Mouse (Mus musculus) embryonic fibroblast, embryonic 13.5 days (primary cell): ENCODE results near the gene Slc9a9.
A peak's percentile ranks its signal among the peaks of the same experiment; 100 is the strongest.

ENCODE experiments used
- CTCF ChIP-seq: IDR thresholded peaks from 2 replicates; pipeline ENCODE4 v1.5.1; 2011; ENCODE audit warnings: mild to moderate bottlenecking, control low read depth, low read length, moderate library complexity, borderline replicate concordance; ENCODE audit not compliant: insufficient read depth
- POLR2A ChIP-seq: IDR thresholded peaks from 2 replicates; pipeline ENCODE4 v1.6.1; 2011; ENCODE audit warnings: low read depth, mild to moderate bottlenecking, control low read depth, low read length, moderate library complexity

GRCm38 (mm10) chr9:94701193-94701869 is 31.6 kb downstream of the Slc9a9 start:
- TF ChIP-seq CTCF (no peak), POLR2A (peak; percentile 53)
